Mouse (Mus musculus): ENCODE measurements around the gene Phf24. TPM values are rescaled to one million over a fixed set of nuclear protein-coding genes. Genes with fewer than 3 reads are reported as not detected.

The Phf24 gene
- polyA plus RNA-seq, 1 experiment from 2014 or later = 0.04 TPM

Other genes with a start within 250 kb of the Phf24 start
- gene 4930578G10Rik, start 181.1 kb upstream of the Phf24 start, polyA plus RNA-seq (2014; fragmentation: Nextera tagmentation; extraction: Ambion mirVana) = not detected in 2 replicates
- gene Ccl19, start 160.1 kb upstream of the Phf24 start, polyA plus RNA-seq (2014; fragmentation: Nextera tagmentation; extraction: Ambion mirVana) = not detected in 2 replicates
- gene Ccl21a, start 142.7 kb upstream of the Phf24 start, polyA plus RNA-seq (2014; fragmentation: Nextera tagmentation; extraction: Ambion mirVana) = 0.57 and 0.82 TPM in 2 replicates
- gene Fam205a1, start 62.8 kb upstream of the Phf24 start, polyA plus RNA-seq (2014; fragmentation: Nextera tagmentation; extraction: Ambion mirVana) = 0.07 TPM in 1 of 2 replicates, not detected in the other
- not detected in 2 replicates for gene Gm12394, start 59.9 kb upstream of the Phf24 start, polyA plus RNA-seq (2014; fragmentation: Nextera tagmentation; extraction: Ambion mirVana)
- not detected in 2 replicates for gene Fam205c, start 42.4 kb upstream of the Phf24 start, polyA plus RNA-seq (2014; fragmentation: Nextera tagmentation; extraction: Ambion mirVana)
- gene Dnajb5, start 33.2 kb downstream of the Phf24 start, polyA plus RNA-seq (2014; fragmentation: Nextera tagmentation; extraction: Ambion mirVana) = 7.3 and 7.6 TPM in 2 replicates
- gene 1700022I11Rik, start 52.9 kb downstream of the Phf24 start, polyA plus RNA-seq (2014; fragmentation: Nextera tagmentation; extraction: Ambion mirVana) = 0.45 and 0.56 TPM in 2 replicates
- gene Vcp, start 83.8 kb downstream of the Phf24 start, polyA plus RNA-seq (2014; fragmentation: Nextera tagmentation; extraction: Ambion mirVana) = 654 and 670 TPM in 2 replicates
- gene Fancg, start 93.8 kb downstream of the Phf24 start, polyA plus RNA-seq (2014; fragmentation: Nextera tagmentation; extraction: Ambion mirVana) = 19.1 and 23.6 TPM in 2 replicates
- 21.7 and 22.7 TPM in 2 replicates for gene Pigo, start 109.2 kb downstream of the Phf24 start, polyA plus RNA-seq (2014; fragmentation: Nextera tagmentation; extraction: Ambion mirVana)
- 411 and 426 TPM in 2 replicates for gene Stoml2, start 115.0 kb downstream of the Phf24 start, polyA plus RNA-seq (2014; fragmentation: Nextera tagmentation; extraction: Ambion mirVana)
- gene Fam214b, start 129.6 kb downstream of the Phf24 start, polyA plus RNA-seq (2014; fragmentation: Nextera tagmentation; extraction: Ambion mirVana) = 6.0 and 6.5 TPM in 2 replicates
- gene Unc13b, start 142.3 kb downstream of the Phf24 start, polyA plus RNA-seq (2014; fragmentation: Nextera tagmentation; extraction: Ambion mirVana) = 2.4 and 2.5 TPM in 2 replicates